ENCODE assay signal across 8 mouse cellular contexts in the genomic region with DNA sequence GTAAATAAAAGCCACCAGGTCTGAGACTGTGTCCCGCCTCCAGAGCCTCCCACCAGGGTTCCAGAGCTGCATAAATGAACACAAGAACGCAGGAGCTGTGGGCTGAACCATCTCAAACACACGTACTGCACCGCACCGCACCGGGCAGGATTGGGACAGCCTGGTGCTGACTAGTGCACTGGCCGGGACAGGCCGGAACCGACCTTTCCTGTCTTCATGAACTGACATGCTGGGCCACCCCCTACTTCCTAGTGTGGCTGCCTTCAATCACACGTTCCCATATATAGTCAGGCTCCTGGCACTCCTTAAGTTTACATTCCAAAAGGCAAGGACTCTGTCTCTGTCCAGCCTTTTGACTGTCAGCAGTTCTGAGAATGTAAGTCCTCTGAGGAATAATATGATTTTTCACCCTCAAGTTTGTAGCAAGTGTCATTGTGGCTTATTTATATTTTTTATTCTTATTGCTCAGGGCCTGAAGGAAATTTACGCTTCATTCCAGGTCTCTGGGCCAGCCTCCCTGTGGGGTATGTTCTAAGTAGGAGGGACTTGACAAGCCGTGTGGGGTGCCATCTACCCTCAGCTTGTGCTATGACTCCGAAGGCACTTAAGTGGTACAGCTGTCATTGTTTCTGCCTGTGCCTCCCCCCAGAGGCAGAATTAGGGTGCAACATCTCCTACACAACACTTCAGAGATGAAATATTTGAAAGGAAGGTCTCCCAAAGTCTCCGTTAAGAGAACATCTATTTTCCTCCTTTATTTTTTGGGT. TPM values are rescaled to one million over a fixed set of nuclear protein-coding genes. Genes with fewer than 3 reads are reported as not detected.
A peak's percentile ranks its signal among the peaks of the same experiment; 100 is the strongest.
DNase-seq lines count a peak whose midpoint lies in the region; ATAC-seq and TF ChIP-seq lines count a peak whose summit lies in the region.

No protein-coding gene starts in this region.

- no peaks in the 10 kb centered on the region for H3K9me3 ChIP-seq in hindbrain, embryonic 10.5 days
- no peaks in the 10 kb centered on the region for H3K9me3 ChIP-seq in hindbrain, embryonic 14.5 days (ENCODE audit: control insufficient read depth, low read length)
- no peaks in the 10 kb centered on the region for H3K9me3 ChIP-seq in embryonic facial prominence, embryonic 10.5 days
- no peaks in the 10 kb centered on the region for H3K9me3 ChIP-seq in hindbrain, embryonic 16.5 days (ENCODE audit: control insufficient read depth, low read length)

- 0 out of 2 replicates have a peak, but pooled peaks have one; percentile 19 for TF ChIP-seq POLR2A in liver, adult 2 months (IDR thresholded peaks at IDR 0.05; ENCODE audit: extremely low read depth, insufficient read depth, low read length)

- no peak overlapping the region for H3K9ac ChIP-seq in hindbrain, embryonic 14.5 days
- no peak overlapping the region for H3K9ac ChIP-seq in hindbrain, embryonic 16.5 days (ENCODE audit: low read depth, low read length)
- no peak overlapping the region; the same call in 1 of the 2 replicates for H3K9ac ChIP-seq in liver, adult 2 months (ENCODE audit: low read depth, low read length)

- H3K4me3 ChIP-seq in hindbrain, embryonic 10.5 days: no peak overlapping the region
- no peak overlapping the region for H3K4me3 ChIP-seq in hindbrain, embryonic 14.5 days (replicated peaks; ENCODE audit: low read length)
- no peak overlapping the region for H3K4me3 ChIP-seq in embryonic facial prominence, embryonic 10.5 days
- H3K4me3 ChIP-seq in hindbrain, embryonic 16.5 days (ENCODE audit: low read length): no peak overlapping the region
- peak overlapping the region; percentile 5; the same call in 1 of the 2 replicates for H3K4me3 ChIP-seq in liver, adult 2 months (ENCODE audit: insufficient read depth, low read depth, low read length)

- peaks cover 22% of the 10 kb centered on the region; the same call in 1 of the 2 replicates for H3K4me1 ChIP-seq in hindbrain, embryonic 10.5 days (replicated peaks)
- H3K4me1 ChIP-seq in hindbrain, embryonic 14.5 days (replicated peaks; ENCODE audit: control insufficient read depth, insufficient read depth, low read length): peaks cover 15% of the 10 kb centered on the region
- H3K4me1 ChIP-seq in embryonic facial prominence, embryonic 10.5 days: peaks cover 59% of the 10 kb centered on the region
- H3K4me1 ChIP-seq in hindbrain, embryonic 16.5 days (ENCODE audit: control insufficient read depth, insufficient read depth, low read depth, low read length): peaks cover 9% of the 10 kb centered on the region
- H3K4me1 ChIP-seq in liver, adult 2 months (ENCODE audit: control insufficient read depth, insufficient read depth, low read length): no peaks in the 10 kb centered on the region

- H3K79me2 ChIP-seq in liver, adult 2 months (ENCODE audit: control insufficient read depth, insufficient read depth, low read length): no peaks in the 10 kb centered on the region

- TF ChIP-seq CTCF in liver, adult 2 months (IDR thresholded peaks at IDR 0.05; ENCODE audit: low read depth, low read length): 0 out of 2 replicates have a peak, but pooled peaks have one; percentile 12

- no peak for DNase-seq in hindbrain, embryonic 10.5 days (ENCODE audit: low spot score)
- DNase-seq in hindbrain, embryonic 14.5 days (ENCODE audit: low spot score): no peak
- DNase-seq in embryonic facial prominence, embryonic 10.5 days (ENCODE audit: low spot score): peak; percentile 24
- DNase-seq in liver, adult 2 months (ENCODE audit: extremely low read depth, low read depth, low spot score): peak; percentile 45
- peak; percentile 38 for DNase-seq in yolk sac, embryonic 10.5 days (ENCODE audit: low spot score)
- DNase-seq in thymus, postnatal 14 days: no peak
- no peak for DNase-seq in ovary, postnatal 36 days (ENCODE audit: low spot score)

- WGBS in hindbrain, embryonic 10.5 days: 74% methylated on average over 14 of the region's 14 CpGs
- WGBS in hindbrain, embryonic 14.5 days: 78% methylated on average over 14 of the region's 14 CpGs
- WGBS in embryonic facial prominence, embryonic 10.5 days: 68% methylated on average over 14 of the region's 14 CpGs
- 77% methylated on average over 14 of the region's 14 CpGs for WGBS in hindbrain, embryonic 16.5 days
- WGBS in liver, adult 2 months: 67% methylated on average over 14 of the region's 14 CpGs

- H3K27me3 ChIP-seq in hindbrain, embryonic 10.5 days (ENCODE audit: insufficient read depth, poor library complexity, severe bottlenecking): no peaks in the 10 kb centered on the region
- H3K27me3 ChIP-seq in hindbrain, embryonic 14.5 days (ENCODE audit: control insufficient read depth, insufficient read depth, low read length): no peaks in the 10 kb centered on the region
- no peaks in the 10 kb centered on the region for H3K27me3 ChIP-seq in embryonic facial prominence, embryonic 10.5 days (replicated peaks; ENCODE audit: low read depth, poor library complexity, severe bottlenecking)
- H3K27me3 ChIP-seq in hindbrain, embryonic 16.5 days (replicated peaks; ENCODE audit: control insufficient read depth, insufficient read depth, low read length): no peaks in the 10 kb centered on the region
- no peaks in the 10 kb centered on the region for H3K27me3 ChIP-seq in liver, adult 2 months (ENCODE audit: control insufficient read depth, insufficient read depth, low read length)

- H3K27ac ChIP-seq in hindbrain, embryonic 10.5 days: peak overlapping the region; percentile 64
- no peak overlapping the region for H3K27ac ChIP-seq in hindbrain, embryonic 14.5 days
- peak overlapping the region; percentile 91 for H3K27ac ChIP-seq in embryonic facial prominence, embryonic 10.5 days (replicated peaks)
- H3K27ac ChIP-seq in hindbrain, embryonic 16.5 days (ENCODE audit: low read depth, low read length): 0 out of 2 replicates have a peak overlapping the region, but pooled peaks have one; percentile 1
- peak overlapping the region; percentile 55 for H3K27ac ChIP-seq in liver, adult 2 months (replicated peaks; ENCODE audit: insufficient read depth, low read depth, low read length)

- H3K4me2 ChIP-seq in hindbrain, embryonic 14.5 days (replicated peaks): no peak overlapping the region
- no peak overlapping the region for H3K4me2 ChIP-seq in hindbrain, embryonic 16.5 days (ENCODE audit: low read length)

- no peak for ATAC-seq in hindbrain, embryonic 14.5 days (ENCODE audit: low FRiP score)
- ATAC-seq in hindbrain, embryonic 16.5 days: no peak

- H3K36me3 ChIP-seq in hindbrain, embryonic 10.5 days: peaks cover 27% of the 10 kb centered on the region
- H3K36me3 ChIP-seq in hindbrain, embryonic 14.5 days (replicated peaks; ENCODE audit: control insufficient read depth, insufficient read depth): no peaks in the 10 kb centered on the region; the same call in 1 of the 2 replicates
- peaks cover 22% of the 10 kb centered on the region for H3K36me3 ChIP-seq in embryonic facial prominence, embryonic 10.5 days (replicated peaks)
- H3K36me3 ChIP-seq in hindbrain, embryonic 16.5 days (ENCODE audit: control insufficient read depth, insufficient read depth, low read length): no peaks in the 10 kb centered on the region
- no peaks in the 10 kb centered on the region for H3K36me3 ChIP-seq in liver, adult 2 months (ENCODE audit: control insufficient read depth, insufficient read depth, low read length)

RNA-seq across cellular contexts. Expression of a gene that starts 1.1 kb away (rescaled TPM):
- polyA plus RNA-seq in hindbrain, embryonic 10.5 days (2016; fragmentation: Nextera tagmentation; extraction: Ambion mirVana): 13.0 and 13.7 TPM in 2 replicates
- polyA plus RNA-seq in hindbrain, embryonic 14.5 days (2014; fragmentation: Nextera tagmentation; extraction: Ambion mirVana): 11.3 and 12.4 TPM in 2 replicates
- 10.6 and 11.0 TPM in 2 replicates for polyA plus RNA-seq in embryonic facial prominence, embryonic 10.5 days (2016; fragmentation: Nextera tagmentation; extraction: Ambion mirVana)
- 13.8 and 14.1 TPM in 2 replicates for polyA plus RNA-seq in hindbrain, embryonic 16.5 days (2015; fragmentation: Nextera tagmentation; extraction: Ambion mirVana)
- 22.3 and 23.9 TPM in 2 replicates for total RNA-seq in liver, adult 2 months (2014; rRNA removed)
- 15.7 and 19.1 TPM in 2 replicates for polyA plus RNA-seq in liver, adult 2 months (2012; rRNA removed)

RNA-seq across cellular contexts. Expression of a gene that starts 33.5 kb away (rescaled TPM):
- polyA plus RNA-seq in hindbrain, embryonic 10.5 days (2016; fragmentation: Nextera tagmentation; extraction: Ambion mirVana): 49.9 and 52.3 TPM in 2 replicates
- 39.8 and 41.7 TPM in 2 replicates for polyA plus RNA-seq in hindbrain, embryonic 14.5 days (2014; fragmentation: Nextera tagmentation; extraction: Ambion mirVana)
- polyA plus RNA-seq in embryonic facial prominence, embryonic 10.5 days (2016; fragmentation: Nextera tagmentation; extraction: Ambion mirVana): 54.0 and 55.5 TPM in 2 replicates
- 54.6 and 60.8 TPM in 2 replicates for polyA plus RNA-seq in hindbrain, embryonic 16.5 days (2015; fragmentation: Nextera tagmentation; extraction: Ambion mirVana)
- 3.2 and 5.4 TPM in 2 replicates for total RNA-seq in liver, adult 2 months (2014; rRNA removed)
- polyA plus RNA-seq in liver, adult 2 months (2012; rRNA removed): 5.7 and 7.3 TPM in 2 replicates

RNA-seq across cellular contexts. Expression of a gene that starts 38.3 kb away (rescaled TPM):
- not detected in 2 replicates for polyA plus RNA-seq in hindbrain, embryonic 10.5 days (2016; fragmentation: Nextera tagmentation; extraction: Ambion mirVana)
- not detected in 2 replicates for polyA plus RNA-seq in hindbrain, embryonic 14.5 days (2014; fragmentation: Nextera tagmentation; extraction: Ambion mirVana)
- polyA plus RNA-seq in embryonic facial prominence, embryonic 10.5 days (2016; fragmentation: Nextera tagmentation; extraction: Ambion mirVana): 0.09 and 0.14 TPM in 2 replicates
- 0.49 TPM in 1 of 2 replicates, not detected in the other for polyA plus RNA-seq in hindbrain, embryonic 16.5 days (2015; fragmentation: Nextera tagmentation; extraction: Ambion mirVana)
- total RNA-seq in liver, adult 2 months (2014; rRNA removed): not detected in 2 replicates
- polyA plus RNA-seq in liver, adult 2 months (2012; rRNA removed): not detected in 2 replicates

RNA-seq across cellular contexts. Expression of a gene that starts 50.9 kb away (rescaled TPM):
- 23.5 and 24.7 TPM in 2 replicates for polyA plus RNA-seq in hindbrain, embryonic 10.5 days (2016; fragmentation: Nextera tagmentation; extraction: Ambion mirVana)
- polyA plus RNA-seq in hindbrain, embryonic 14.5 days (2014; fragmentation: Nextera tagmentation; extraction: Ambion mirVana): 28.1 and 29.4 TPM in 2 replicates
- 24.4 and 27.5 TPM in 2 replicates for polyA plus RNA-seq in embryonic facial prominence, embryonic 10.5 days (2016; fragmentation: Nextera tagmentation; extraction: Ambion mirVana)
- polyA plus RNA-seq in hindbrain, embryonic 16.5 days (2015; fragmentation: Nextera tagmentation; extraction: Ambion mirVana): 28.9 and 34.3 TPM in 2 replicates
- total RNA-seq in liver, adult 2 months (2014; rRNA removed): 16.7 and 17.9 TPM in 2 replicates
- 25.2 and 30.5 TPM in 2 replicates for polyA plus RNA-seq in liver, adult 2 months (2012; rRNA removed)

Comparison
In these comparisons a context has a peak if more than half of its experiments do, and no peak if none do; other contexts are left out.
1. DNase-seq: peak in embryonic facial prominence, embryonic 10.5 days (single experiment), liver, adult 2 months (single experiment) and yolk sac, embryonic 10.5 days (single experiment); none in hindbrain, embryonic 10.5 days (single experiment), hindbrain, embryonic 14.5 days (single experiment), thymus, postnatal 14 days (single experiment) and ovary, postnatal 36 days (single experiment).